Mouse (Mus musculus): ENCODE data around the gene Crybb1.

DNA sequence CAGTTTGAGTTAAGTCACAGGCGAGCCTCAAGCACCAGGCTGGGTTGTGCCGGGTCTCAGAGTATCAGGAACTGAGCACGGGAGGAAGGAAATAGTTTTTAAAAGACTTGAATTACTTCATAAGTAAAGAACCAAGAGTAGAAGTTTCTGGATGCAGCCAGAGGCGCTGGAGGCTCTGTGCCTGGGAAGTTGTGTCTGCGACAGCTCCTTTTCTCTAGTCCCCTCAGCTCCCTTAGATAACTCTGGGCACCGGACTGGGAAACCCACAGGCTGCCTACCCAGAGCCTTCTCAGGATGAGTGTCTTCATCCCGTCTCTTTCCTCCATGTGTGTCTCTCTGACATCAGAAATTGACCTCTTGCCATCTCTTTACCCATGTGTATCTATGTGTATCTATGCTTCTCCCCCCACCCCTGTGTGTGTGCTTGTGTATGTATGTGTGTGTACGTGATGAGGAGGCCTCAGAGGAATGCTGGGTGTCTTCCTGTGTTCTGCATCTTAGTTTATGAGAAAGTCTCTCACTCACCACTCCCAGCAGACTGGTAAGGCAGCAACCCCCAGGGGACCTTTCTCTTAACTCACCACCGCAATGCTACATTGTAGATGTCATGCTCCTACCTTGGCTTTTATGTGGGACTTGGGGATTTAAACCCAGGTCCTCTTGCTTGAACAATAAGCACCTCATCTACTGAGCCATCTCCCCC is 27.3 kb downstream of the Crybb1 start:
- TF ChIP-seq CTCF (IDR thresholded peaks at IDR 0.05; ENCODE audit: low read depth, low read length) (no peak), GATA2 (IDR thresholded peaks at IDR 0.05; ENCODE audit: borderline replicate concordance, low read depth, low read length) (no peak), POLR2AphosphoS5 (IDR thresholded peaks at IDR 0.05; ENCODE audit: insufficient replicate concordance, low read depth, low read length) (no peak), GATA1 (IDR thresholded peaks at IDR 0.05; ENCODE audit: borderline replicate concordance, low read length) (no peak)

Measured in G1E (cell line).